Mouse (Mus musculus): ENCODE data around the gene Hyal1.

- TF ChIP-seq CTCF (IDR thresholded peaks at IDR 0.05; ENCODE audit: borderline replicate concordance, control insufficient read depth, extremely low read depth, insufficient read depth, low read length, poor library complexity) (peak; percentile 75; the same call in 1 of the 2 replicates), POLR2A (IDR thresholded peaks at IDR 0.05; ENCODE audit: control insufficient read depth, extremely low read depth, insufficient read depth, low read length, poor library complexity) (no peak)
Observed at GRCm38 (mm10) chr9:107566041-107566709, 10.6 kb upstream of the Hyal1 start.

Measured in thymus, adult 2 months (tissue).